Mouse (Mus musculus): ENCODE measurements around the gene Oit1. TPM values are rescaled to one million over a fixed set of nuclear protein-coding genes. Genes with fewer than 3 reads are reported as not detected.
A peak's percentile ranks its signal among the peaks of the same experiment; 100 is the strongest.

Oit1 gene
- total RNA-seq, 1 experiment from 2014 or later, result not detected

- no peak for ATAC-seq (replicated peaks; ENCODE audit: low read depth, poor library complexity, severe bottlenecking)
Observed at GRCm38 (mm10) chr14:8342509-8343106, 35.9 kb downstream of the Oit1 start.

GRCm38 (mm10) chr14:8340226-8340625, 38.3 kb downstream of the Oit1 start:
- ATAC-seq (replicated peaks; ENCODE audit: low read depth, poor library complexity, severe bottlenecking), result no peak

- no peak for ATAC-seq (replicated peaks; ENCODE audit: low read depth, poor library complexity, severe bottlenecking)
Observed at GRCm38 (mm10) chr14:8335947-8336346, 42.6 kb downstream of the Oit1 start.

- no peak for ATAC-seq (replicated peaks; ENCODE audit: low read depth, poor library complexity, severe bottlenecking)
Observed at GRCm38 (mm10) chr14:8334511-8334910, 44.0 kb downstream of the Oit1 start.

GRCm38 (mm10) chr14:8332314-8333252, 46.0 kb downstream of the Oit1 start:
- no peak for ATAC-seq (replicated peaks; ENCODE audit: low read depth, poor library complexity, severe bottlenecking)

GRCm38 (mm10) chr14:8331307-8331905, 47.1 kb downstream of the Oit1 start:
- ATAC-seq (replicated peaks; ENCODE audit: low read depth, poor library complexity, severe bottlenecking), result no peak

GRCm38 (mm10) chr14:8330390-8330789, 48.2 kb downstream of the Oit1 start:
- no peak for ATAC-seq (replicated peaks; ENCODE audit: low read depth, poor library complexity, severe bottlenecking)

GRCm38 (mm10) chr14:8329552-8329951, 49.0 kb downstream of the Oit1 start:
- no peak for ATAC-seq (replicated peaks; ENCODE audit: low read depth, poor library complexity, severe bottlenecking)

GRCm38 (mm10) chr14:8327371-8327770, 51.2 kb downstream of the Oit1 start:
- no peak for ATAC-seq (replicated peaks; ENCODE audit: low read depth, poor library complexity, severe bottlenecking)

GRCm38 (mm10) chr14:8326961-8327360, 51.6 kb downstream of the Oit1 start:
- ATAC-seq (replicated peaks; ENCODE audit: low read depth, poor library complexity, severe bottlenecking), result no peak

- ATAC-seq (replicated peaks; ENCODE audit: low read depth, poor library complexity, severe bottlenecking), result no peak
Observed at GRCm38 (mm10) chr14:8325746-8326145, 52.8 kb downstream of the Oit1 start.

GRCm38 (mm10) chr14:8320528-8320927, 58.0 kb downstream of the Oit1 start:
- ATAC-seq (replicated peaks; ENCODE audit: low read depth, poor library complexity, severe bottlenecking), result no peak

- no peak for ATAC-seq (replicated peaks; ENCODE audit: low read depth, poor library complexity, severe bottlenecking)
Observed at GRCm38 (mm10) chr14:8317194-8318097, 61.1 kb downstream of the Oit1 start, which contains the start of gene Fam107a. Gene Fam107a (minus strand): TSS chr14:8318023.

- no peak for ATAC-seq (replicated peaks; ENCODE audit: low read depth, poor library complexity, severe bottlenecking)
Observed at GRCm38 (mm10) chr14:8316366-8317193, 62.0 kb downstream of the Oit1 start.

- no peak for ATAC-seq (replicated peaks; ENCODE audit: low read depth, poor library complexity, severe bottlenecking)
Observed at GRCm38 (mm10) chr14:8315169-8315568, 63.4 kb downstream of the Oit1 start.

GRCm38 (mm10) chr14:8314536-8314935, 64.0 kb downstream of the Oit1 start:
- ATAC-seq (replicated peaks; ENCODE audit: low read depth, poor library complexity, severe bottlenecking), result peak; percentile 86

GRCm38 (mm10) chr14:8313877-8314276, 64.7 kb downstream of the Oit1 start:
- ATAC-seq (replicated peaks; ENCODE audit: low read depth, poor library complexity, severe bottlenecking), result no peak

- ATAC-seq (replicated peaks; ENCODE audit: low read depth, poor library complexity, severe bottlenecking), result no peak
Observed at GRCm38 (mm10) chr14:8309621-8310141, 68.9 kb downstream of the Oit1 start.

GRCm38 (mm10) chr14:8308650-8309049, 69.9 kb downstream of the Oit1 start:
- ATAC-seq (replicated peaks; ENCODE audit: low read depth, poor library complexity, severe bottlenecking), result no peak

Measured in common myeloid progenitor, adult 5-6 weeks (primary cell).